Mouse (Mus musculus): ENCODE results near the gene Sec31b.

DNA sequence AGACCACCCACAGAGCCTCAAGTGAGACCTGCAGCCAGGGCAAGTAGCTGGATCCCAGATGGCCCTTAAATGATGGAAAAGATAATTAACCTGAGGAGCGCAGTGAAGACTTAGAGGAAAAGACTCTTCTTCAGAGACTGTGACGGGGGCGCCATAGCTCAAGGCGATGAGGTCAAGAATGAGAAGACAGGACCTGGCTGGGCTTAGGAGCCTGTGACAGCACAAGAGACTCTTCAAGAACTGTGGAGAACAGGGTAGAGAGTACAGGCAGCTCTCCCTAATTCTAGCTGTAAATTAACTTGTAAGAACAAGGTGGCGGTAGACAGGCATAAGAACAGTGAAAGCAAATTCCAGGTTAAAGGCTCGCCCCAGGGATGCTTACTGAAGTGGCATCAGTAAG is 43.7 kb downstream of the Sec31b start:
- TF ChIP-seq CTCF (IDR thresholded peaks at IDR 0.05; ENCODE audit: low read depth, low read length), result no peak
- TF ChIP-seq POLR2A (IDR thresholded peaks at IDR 0.05; ENCODE audit: extremely low read depth, insufficient read depth, low read length), result no peak

Data from liver, adult 2 months (tissue).